Mouse (Mus musculus): ENCODE measurements at regions not wholly inside any gene's neighbourhood (a gene's known extent, or its start where the extent isn't known, plus 50 kb on each side); places are given as distances from the start of the nearest gene placed in this dataset.
A peak's percentile ranks its signal among the peaks of the same experiment; 100 is the strongest.

GRCm38 (mm10) chr2:115309856-115310631, 271.5 kb upstream of the BC052040 start:
- DNase-seq: peak; percentile 28

GRCm38 (mm10) chr2:115318551-115318950, 263.0 kb upstream of the BC052040 start:
- DNase-seq: no peak

- no peak for DNase-seq
Observed at GRCm38 (mm10) chr2:115322582-115322981, 258.9 kb upstream of the BC052040 start.

- DNase-seq: no peak
Observed at GRCm38 (mm10) chr2:115326526-115326925, 255.0 kb upstream of the BC052040 start.

GRCm38 (mm10) chr2:115338178-115338577, 243.3 kb upstream of the BC052040 start:
- no peak for DNase-seq

- DNase-seq: no peak
Observed at GRCm38 (mm10) chr2:115339034-115339433, 242.5 kb upstream of the BC052040 start.

GRCm38 (mm10) chr2:115342360-115342759, 239.2 kb upstream of the BC052040 start:
- DNase-seq: no peak

- no peak for DNase-seq
Observed at GRCm38 (mm10) chr2:115346551-115346950, 235.0 kb upstream of the BC052040 start.

GRCm38 (mm10) chr2:115348263-115348662, 233.3 kb upstream of the BC052040 start:
- peak; percentile 16 for DNase-seq

GRCm38 (mm10) chr2:115371072-115371471, 210.4 kb upstream of the BC052040 start:
- no peak for DNase-seq

- DNase-seq: no peak
Observed at GRCm38 (mm10) chr2:115375336-115375735, 206.2 kb upstream of the BC052040 start.

- no peak for DNase-seq
Observed at GRCm38 (mm10) chr2:115384414-115385180, 196.9 kb upstream of the BC052040 start.

GRCm38 (mm10) chr2:115385207-115386168, 196.0 kb upstream of the BC052040 start:
- peak; percentile 11 for DNase-seq

GRCm38 (mm10) chr2:115391575-115391974, 189.9 kb upstream of the BC052040 start:
- DNase-seq: no peak

- no peak for DNase-seq
Observed at GRCm38 (mm10) chr2:115392082-115392762, 189.3 kb upstream of the BC052040 start.

- DNase-seq: no peak
Observed at GRCm38 (mm10) chr2:115394091-115394490, 187.4 kb upstream of the BC052040 start.

- DNase-seq: no peak
Observed at GRCm38 (mm10) chr2:115398550-115398949, 183.0 kb upstream of the BC052040 start.

- no peak for DNase-seq
Observed at GRCm38 (mm10) chr2:115399107-115399740, 182.3 kb upstream of the BC052040 start.

GRCm38 (mm10) chr2:115399987-115400550, 181.4 kb upstream of the BC052040 start:
- DNase-seq: no peak

- DNase-seq: no peak
Observed at GRCm38 (mm10) chr2:115402246-115402645, 179.3 kb upstream of the BC052040 start.

- DNase-seq: peak; percentile 42
Observed at GRCm38 (mm10) chr2:115432476-115432875, 149.0 kb upstream of the BC052040 start.
